ENCODE assay signal across 8 mouse cellular contexts in the genomic region with DNA sequence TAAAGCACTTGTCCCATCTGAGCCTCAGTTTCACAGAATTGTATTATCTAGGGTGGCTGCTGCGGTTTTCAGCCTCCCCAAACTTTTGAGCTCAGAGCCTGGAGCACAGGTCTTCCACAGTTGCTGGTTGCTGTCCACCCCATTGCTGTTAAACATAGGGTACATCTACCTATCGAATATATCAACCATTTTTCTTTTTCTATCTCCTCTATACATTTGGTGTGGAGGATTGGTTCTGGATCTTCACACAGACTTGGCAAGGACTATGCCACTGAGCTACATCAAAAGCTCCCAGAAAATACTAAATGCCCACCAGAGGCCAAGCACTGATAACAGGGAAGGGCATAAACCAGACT. TPM values are rescaled to one million over a fixed set of nuclear protein-coding genes. Genes with fewer than 3 reads are reported as not detected.
DNase-seq lines count a peak whose midpoint lies in the region; ATAC-seq and TF ChIP-seq lines count a peak whose summit lies in the region.

No protein-coding gene starts in this region.

- no peaks in the 10 kb centered on the region for H3K9me3 ChIP-seq in forebrain, postnatal 0 days (ENCODE audit: low read length)

- ATAC-seq in CD4-positive, CD25-positive, alpha-beta regulatory T cell, adult 4 months: peak; percentile 38
- no peak; the same call in 1 of the 2 replicates for ATAC-seq in forebrain, postnatal 0 days
- ATAC-seq in monocyte, adult 5-6 weeks (replicated peaks; ENCODE audit: insufficient number of reproducible peaks, low FRiP score, low TSS enrichment, poor library complexity, severe bottlenecking): no peak

- WGBS in forebrain, postnatal 0 days: 41% methylated on average over 2 of the region's 2 CpGs
- 6% methylated on average over 2 of the region's 2 CpGs for WGBS in macrophage (ENCODE audit: missing documents)

- 0 out of 2 replicates have a peak, but pooled peaks cover 7% of the 10 kb centered on the region for H3K4me1 ChIP-seq in forebrain, postnatal 0 days (ENCODE audit: insufficient read depth)

- TF ChIP-seq CTCF in gastrocnemius, adult 2 months (IDR thresholded peaks at IDR 0.05): no peak
- TF ChIP-seq CTCF in forebrain, postnatal 0 days (IDR thresholded peaks at IDR 0.05; ENCODE audit: low read depth): no peak

- peaks cover 32% of the 10 kb centered on the region for H3K79me2 ChIP-seq in macrophage (ENCODE audit: inconsistent target)

- intact Hi-C loops in gastrocnemius, adult 2 months (cut with DNase I): loop anchor here (2.0 kb wide), 1 partner anchor 16 kb away; a partner anchor contains a TSS
- intact Hi-C loops in gastrocnemius, postnatal 14 days (cut with DNase I; ENCODE audit: low total_unique reads): no loop called here

- peak overlapping the region; percentile 100 for H3K4me3 ChIP-seq in gastrocnemius, adult 2 months
- H3K4me3 ChIP-seq in forebrain, postnatal 0 days (ENCODE audit: low read depth, low read length): peak overlapping the region; percentile 78
- peak overlapping the region; percentile 68; the same call in 1 of the 2 replicates for H3K4me3 ChIP-seq in macrophage (ENCODE audit: inconsistent target)

- peak overlapping the region; percentile 58 for H3K4me2 ChIP-seq in forebrain, postnatal 0 days (ENCODE audit: low read depth)

- H3K36me3 ChIP-seq in forebrain, postnatal 0 days (ENCODE audit: insufficient read depth): peaks cover 6% of the 10 kb centered on the region
- peaks cover 14% of the 10 kb centered on the region; the same call in 1 of the 2 replicates for H3K36me3 ChIP-seq in macrophage (ENCODE audit: inconsistent target)

- H3K27ac ChIP-seq in gastrocnemius, adult 2 months: peak overlapping the region; percentile 90
- peak overlapping the region; percentile 88 for H3K27ac ChIP-seq in forebrain, postnatal 0 days (ENCODE audit: low read depth, low read length)
- H3K27ac ChIP-seq in macrophage: peak overlapping the region; percentile 39; the same call in 1 of the 2 replicates

- peak overlapping the region; percentile 91 for H3K9ac ChIP-seq in forebrain, postnatal 0 days

- DNase-seq in gastrocnemius, adult 2 months: no peak
- DNase-seq in gastrocnemius, postnatal 14 days: no peak
- DNase-seq in forebrain, postnatal 0 days: no peak
- DNase-seq in urinary bladder, adult 18-20 months (ENCODE audit: low spot score in 2 of 2): no peak
- no peak for DNase-seq in layer of hippocampus, postnatal 10 days (ENCODE audit: low spot score in 2 of 2)

- H3K27me3 ChIP-seq in forebrain, postnatal 0 days (ENCODE audit: insufficient read depth, low read length): no peaks in the 10 kb centered on the region

RNA-seq across cellular contexts. Expression of a gene that starts 0.3 kb away (rescaled TPM):
- 10 to 100 TPM in 1 of 2 experiments, 1 to 10 TPM in 1; 8.1 to 11.9 TPM for total RNA-seq in gastrocnemius, adult 2 months (2021)
- total RNA-seq in gastrocnemius, postnatal 14 days (2021): 10 to 100 TPM; 10.5 to 13.7 TPM
- polyA plus RNA-seq in CD4-positive, CD25-positive, alpha-beta regulatory T cell, adult 4 months (2017; shearing (Covaris generic)): 100 to 1,000 TPM; 106 to 117 TPM
- 39.2 and 46.4 TPM in 2 replicates for total RNA-seq in forebrain, postnatal 0 days (2014; rRNA removed)
- 105 and 116 TPM in 2 replicates for polyA plus RNA-seq in forebrain, postnatal 0 days (2015; fragmentation: Nextera tagmentation; extraction: Ambion mirVana)
- total RNA-seq in macrophage (2018; cell fraction: chromatin; rRNA removed): 10 to 100 TPM in 24 of 26 experiments, 1 to 10 TPM in 2; 6.3 to 69.6 (median 31.5) TPM
- total RNA-seq in macrophage (2018; cell fraction: cytosol; rRNA removed): 10 to 100 TPM; 29.5 to 49.8 (median 44.7) TPM
- total RNA-seq in macrophage (2018; cell fraction: nucleus; rRNA removed): 10 to 100 TPM in 25 of 26 experiments, 1 to 10 TPM in 1; 9.1 to 46.5 (median 21.6) TPM
- 43.4 to 46.2 TPM (median 43.5 TPM) in 3 replicates for polyA plus RNA-seq in macrophage (2018)
- 32.5 to 55.1 TPM (median 32.6 TPM) in 3 replicates for total RNA-seq in monocyte, adult 5-6 weeks (2017)
- total RNA-seq in layer of hippocampus, postnatal 10 days (2021): 10 to 100 TPM; 31.2 to 34.2 TPM

RNA-seq across cellular contexts. Expression of a gene that starts 16.4 kb away (rescaled TPM):
- under 1 TPM; 0.56 to 0.89 TPM for total RNA-seq in gastrocnemius, adult 2 months (2021)
- 1 to 10 TPM; 1.2 TPM for total RNA-seq in gastrocnemius, postnatal 14 days (2021)
- 1 to 10 TPM; 3.6 to 5.7 TPM for polyA plus RNA-seq in CD4-positive, CD25-positive, alpha-beta regulatory T cell, adult 4 months (2017; shearing (Covaris generic))
- 1.9 and 3.9 TPM in 2 replicates for total RNA-seq in forebrain, postnatal 0 days (2014; rRNA removed)
- polyA plus RNA-seq in forebrain, postnatal 0 days (2015; fragmentation: Nextera tagmentation; extraction: Ambion mirVana): 1.3 and 1.9 TPM in 2 replicates
- total RNA-seq in macrophage (2018; cell fraction: chromatin; rRNA removed): 10 to 100 TPM in 6 of 26 experiments, 1 to 10 TPM in 17, under 1 TPM in 3; 0.41 to 18.8 (median 4.3) TPM
- 1 to 10 TPM in 4 of 26 experiments, under 1 TPM in 22; 0.11 to 1.6 (median 0.54) TPM for total RNA-seq in macrophage (2018; cell fraction: cytosol; rRNA removed)
- 1 to 10 TPM in 18 of 26 experiments, under 1 TPM in 8; 0.19 to 8.5 (median 1.5) TPM for total RNA-seq in macrophage (2018; cell fraction: nucleus; rRNA removed)
- 0.36 to 0.75 TPM (median 0.59 TPM) in 3 replicates for polyA plus RNA-seq in macrophage (2018)
- total RNA-seq in monocyte, adult 5-6 weeks (2017): 2.9 to 12.0 TPM (median 5.7 TPM) in 3 replicates
- total RNA-seq in layer of hippocampus, postnatal 10 days (2021): 1 to 10 TPM; 2.3 to 3.0 TPM

Comparison
In these comparisons a context has a peak if more than half of its experiments do, and no peak if none do; other contexts are left out.
1. H3K27ac ChIP-seq: peak in every context shown above with its lines; median percentile 90 in gastrocnemius, adult 2 months; 88 in forebrain, postnatal 0 days; 39 in macrophage.